Mouse (Mus musculus): ENCODE data around the gene Cldn12. TPM values are rescaled to one million over a fixed set of nuclear protein-coding genes. Genes with fewer than 3 reads are reported as not detected.

The Cldn12 gene
- polyA plus RNA-seq, 1 experiment from 2014 or later: 15.4 TPM

- ATAC-seq (ENCODE audit: borderline replicate concordance, extremely low read depth, low FRiP score, low TSS enrichment): no peak
- 54% methylated on average over 3 of the region's 3 CpGs for WGBS
- H3K27ac ChIP-seq: no peak overlapping the region
Observed at GRCm38 (mm10) chr5:5486071-5486470, 28.7 kb downstream of the Cldn12 start.

GRCm38 (mm10) chr5:5483254-5483858, 31.4 kb downstream of the Cldn12 start:
- ATAC-seq (ENCODE audit: borderline replicate concordance, extremely low read depth, low FRiP score, low TSS enrichment): no peak

More at GRCm38 (mm10) chr5:5486071-5486470, 28.7 kb downstream of the Cldn12 start:
- Histone ChIP-seq H3K9me3 (no peaks in the 10 kb centered on the region), H3K36me3 (no peaks in the 10 kb centered on the region), H3K4me3 (no peak overlapping the region), H3K4me2 (no peak overlapping the region), H3K4me1 (no peaks in the 10 kb centered on the region), H3K9ac (no peak overlapping the region), H3K27me3 (no peaks in the 10 kb centered on the region)

GRCm38 (mm10) chr5:5481662-5482061, 33.1 kb downstream of the Cldn12 start:
- H3K27me3 ChIP-seq: no peaks in the 10 kb centered on the region
- WGBS: 3% methylated on average over 1 of the region's 1 CpGs
- no peak for ATAC-seq (ENCODE audit: borderline replicate concordance, extremely low read depth, low FRiP score, low TSS enrichment)
- no peak overlapping the region for H3K9ac ChIP-seq
- no peak overlapping the region for H3K27ac ChIP-seq
- H3K36me3 ChIP-seq: no peaks in the 10 kb centered on the region
- no peak overlapping the region for H3K4me2 ChIP-seq
- H3K4me1 ChIP-seq: no peaks in the 10 kb centered on the region
- no peak overlapping the region for H3K4me3 ChIP-seq
- H3K9me3 ChIP-seq: no peaks in the 10 kb centered on the region

More at GRCm38 (mm10) chr5:5483254-5483858, 31.4 kb downstream of the Cldn12 start:
- 49% methylated on average over 9 of the region's 9 CpGs for WGBS
- Histone ChIP-seq H3K4me1 (no peaks in the 10 kb centered on the region), H3K36me3 (no peaks in the 10 kb centered on the region), H3K4me2 (no peak overlapping the region), H3K9me3 (no peaks in the 10 kb centered on the region), H3K4me3 (no peak overlapping the region), H3K27ac (no peak overlapping the region), H3K27me3 (no peaks in the 10 kb centered on the region), H3K9ac (no peak overlapping the region)

GRCm38 (mm10) chr5:5479043-5479442, 35.7 kb downstream of the Cldn12 start, which contains the start of gene 1700015F17Rik:
1700015F17Rik (minus strand) TSS chr5:5479143.
- no peaks in the 10 kb centered on the region for H3K9me3 ChIP-seq
- no peak within 1 kb of the TSS for H3K9ac ChIP-seq
- ATAC-seq (ENCODE audit: borderline replicate concordance, extremely low read depth, low FRiP score, low TSS enrichment): no peak
- no peaks in the 10 kb centered on the region for H3K36me3 ChIP-seq
- H3K27ac ChIP-seq: no peak within 1 kb of the TSS
- no peak within 1 kb of the TSS for H3K4me3 ChIP-seq
- no peaks in the 10 kb centered on the region for H3K4me1 ChIP-seq
- H3K27me3 ChIP-seq: no peaks in the 10 kb centered on the region
- H3K4me2 ChIP-seq: no peak within 1 kb of the TSS
- 88% methylated on average over 6 of the region's 6 CpGs for WGBS

GRCm38 (mm10) chr5:5476133-5476532, 38.6 kb downstream of the Cldn12 start:
- H3K4me2 ChIP-seq: no peak overlapping the region
- H3K27ac ChIP-seq: no peak overlapping the region
- no peak for ATAC-seq (ENCODE audit: borderline replicate concordance, extremely low read depth, low FRiP score, low TSS enrichment)
- H3K4me3 ChIP-seq: no peak overlapping the region
- H3K9me3 ChIP-seq: no peaks in the 10 kb centered on the region
- 66% methylated on average over 4 of the region's 4 CpGs for WGBS
- H3K36me3 ChIP-seq: no peaks in the 10 kb centered on the region
- H3K27me3 ChIP-seq: no peaks in the 10 kb centered on the region
- H3K4me1 ChIP-seq: no peaks in the 10 kb centered on the region
- H3K9ac ChIP-seq: no peak overlapping the region

- Histone ChIP-seq H3K9ac (no peak overlapping the region), H3K36me3 (no peaks in the 10 kb centered on the region), H3K4me1 (no peaks in the 10 kb centered on the region), H3K27me3 (no peaks in the 10 kb centered on the region), H3K4me2 (no peak overlapping the region), H3K27ac (no peak overlapping the region), H3K4me3 (no peak overlapping the region), H3K9me3 (no peaks in the 10 kb centered on the region)
- WGBS: 62% methylated on average over 1 of the region's 1 CpGs
- ATAC-seq (ENCODE audit: borderline replicate concordance, extremely low read depth, low FRiP score, low TSS enrichment): no peak
Observed at GRCm38 (mm10) chr5:5465256-5465655, 49.5 kb downstream of the Cldn12 start.

Other genes starting within 250 kb of the Cldn12 start
- 30.4 and 33.1 TPM in 2 replicates for gene Cdk14, start 94.6 kb downstream of the Cldn12 start, polyA plus RNA-seq (2015; fragmentation: Nextera tagmentation; extraction: Ambion mirVana)
- not detected in 2 replicates for gene 1700015F17Rik, start 35.8 kb downstream of the Cldn12 start, polyA plus RNA-seq (2015; fragmentation: Nextera tagmentation; extraction: Ambion mirVana)
- gene Gtpbp10, start 44.6 kb upstream of the Cldn12 start, polyA plus RNA-seq (2015; fragmentation: Nextera tagmentation; extraction: Ambion mirVana): 23.2 and 24.7 TPM in 2 replicates
- 0.83 and 1.0 TPM in 2 replicates for gene Gm8773, start 58.8 kb upstream of the Cldn12 start, polyA plus RNA-seq (2015; fragmentation: Nextera tagmentation; extraction: Ambion mirVana)
- gene Cfap69, start 149.3 kb upstream of the Cldn12 start, polyA plus RNA-seq (2015; fragmentation: Nextera tagmentation; extraction: Ambion mirVana): 4.1 and 4.4 TPM in 2 replicates
- gene Steap2, start 179.6 kb upstream of the Cldn12 start, polyA plus RNA-seq (2015; fragmentation: Nextera tagmentation; extraction: Ambion mirVana): 3.7 and 3.8 TPM in 2 replicates
- 2.5 and 3.0 TPM in 2 replicates for gene Steap1, start 234.4 kb upstream of the Cldn12 start, polyA plus RNA-seq (2015; fragmentation: Nextera tagmentation; extraction: Ambion mirVana)

All from lung, embryonic 15.5 days (tissue).